Mouse (Mus musculus) brown adipose tissue, adult 24 weeks (tissue): ENCODE results near the gene Ehd1. TPM values are rescaled to one million over a fixed set of nuclear protein-coding genes. Genes with fewer than 3 reads are reported as not detected.
"Not testable (repeated sequence)": the region's sequence is repeated elsewhere in the genome, so short reads cannot be mapped to it uniquely, and the experiment has no call there.

Source experiments
- H3K27ac ChIP-seq: fragments of 200-500 bp; replicated peaks from 2 replicates; pipeline ENCODE4 v1.5.1; 2012; ENCODE audit warnings: low read depth, mild to moderate bottlenecking, low read length
- H3K4me1 ChIP-seq: fragments of 200-500 bp; 2 replicates; pipeline ENCODE4 v1.6.1; 2012; ENCODE audit warnings: low read length, mixed read lengths; ENCODE audit not compliant: control insufficient read depth, insufficient read depth, insufficient read length
- H3K4me3 ChIP-seq: fragments of 200-500 bp; 2 replicates; pipeline ENCODE4 v1.5.1; 2012; ENCODE audit warnings: low read depth, mild to moderate bottlenecking, low read length, moderate library complexity; ENCODE audit not compliant: insufficient read depth
- polyA plus RNA-seq: library from polyadenylated mRNA; stranded (reverse); fragments of >200 nt; gene quantifications from 2 replicates; pipeline ENCODE4 v1.2.4, GENCODE M21; 2012; ENCODE audit not compliant: missing spikeins, insufficient read depth, insufficient read length

The Ehd1 gene
- polyA plus RNA-seq, 1 experiment: 39.6 TPM

GRCm38 (mm10) chr19:6310181-6310580 lies 33.7 kb downstream of the Ehd1 start:
- Histone ChIP-seq H3K4me3 (no peak overlapping the region), H3K4me1 (no peaks in the 10 kb centered on the region), H3K27ac (no peak overlapping the region)

- not testable (repeated sequence) for H3K4me1 ChIP-seq, H3K4me3 ChIP-seq, H3K27ac ChIP-seq
Observed at GRCm38 (mm10) chr19:6311783-6312182, 35.3 kb downstream of the Ehd1 start.

- no peaks in the 10 kb centered on the region for H3K4me1 ChIP-seq
- no peak overlapping the region for H3K27ac ChIP-seq
- H3K4me3 ChIP-seq: no peak overlapping the region
Observed at GRCm38 (mm10) chr19:6313796-6314195, 37.3 kb downstream of the Ehd1 start.

GRCm38 (mm10) chr19:6314513-6314912 lies 38.0 kb downstream of the Ehd1 start:
- Histone ChIP-seq H3K4me1 (no peaks in the 10 kb centered on the region), H3K27ac (no peak overlapping the region), H3K4me3 (no peak overlapping the region)

- no peaks in the 10 kb centered on the region for H3K4me1 ChIP-seq
- no peak overlapping the region for H3K4me3 ChIP-seq
- H3K27ac ChIP-seq: no peak overlapping the region
Observed at GRCm38 (mm10) chr19:6315573-6315972, 39.0 kb downstream of the Ehd1 start.

GRCm38 (mm10) chr19:6318145-6318544 lies 41.6 kb downstream of the Ehd1 start:
- Histone ChIP-seq H3K27ac (no peak overlapping the region), H3K4me3 (no peak overlapping the region)

GRCm38 (mm10) chr19:6321358-6321757 lies 44.8 kb downstream of the Ehd1 start:
- Histone ChIP-seq H3K4me3 (no peak overlapping the region), H3K4me1 (no peaks in the 10 kb centered on the region), H3K27ac (no peak overlapping the region)

More at GRCm38 (mm10) chr19:6318145-6318544, 41.6 kb downstream of the Ehd1 start:
- H3K4me1 ChIP-seq: no peaks in the 10 kb centered on the region

- no peak overlapping the region for H3K27ac ChIP-seq
- no peak overlapping the region for H3K4me3 ChIP-seq
- no peaks in the 10 kb centered on the region for H3K4me1 ChIP-seq
Observed at GRCm38 (mm10) chr19:6321786-6322621, 45.5 kb downstream of the Ehd1 start.

GRCm38 (mm10) chr19:6324751-6325150 lies 48.2 kb downstream of the Ehd1 start:
- Histone ChIP-seq H3K4me1 (no peaks in the 10 kb centered on the region), H3K4me3 (no peak overlapping the region)

GRCm38 (mm10) chr19:6331178-6331577 lies 54.7 kb downstream of the Ehd1 start:
- H3K4me3 ChIP-seq: no peak overlapping the region
- H3K4me1 ChIP-seq: peaks cover 3% of the 10 kb centered on the region; the same call in 1 of the 2 replicates

More at GRCm38 (mm10) chr19:6324751-6325150, 48.2 kb downstream of the Ehd1 start:
- no peak overlapping the region for H3K27ac ChIP-seq

GRCm38 (mm10) chr19:6331719-6332516 lies 55.4 kb downstream of the Ehd1 start:
- no peak overlapping the region for H3K27ac ChIP-seq
- peaks cover 3% of the 10 kb centered on the region for H3K4me1 ChIP-seq
- 0 out of 2 replicates have a peak overlapping the region, but pooled peaks have one; percentile 12 for H3K4me3 ChIP-seq

More at GRCm38 (mm10) chr19:6331178-6331577, 54.7 kb downstream of the Ehd1 start:
- no peak overlapping the region for H3K27ac ChIP-seq

GRCm38 (mm10) chr19:6333761-6334595 lies 57.5 kb downstream of the Ehd1 start:
- Histone ChIP-seq H3K4me3 (peak overlapping the region; percentile 28), H3K4me1 (peaks cover 3% of the 10 kb centered on the region), H3K27ac (peak overlapping the region; percentile 59)

GRCm38 (mm10) chr19:6334673-6335457 lies 58.3 kb downstream of the Ehd1 start, which contains the start of gene Men1:
Gene Men1 (plus strand): TSS chr19:6334979.
- Histone ChIP-seq H3K4me3 (peak within 1 kb of the TSS; percentile 75), H3K4me1 (peaks cover 7% of the 10 kb centered on the region), H3K27ac (peak within 1 kb of the TSS; percentile 59)

GRCm38 (mm10) chr19:6335458-6335827 lies 58.9 kb downstream of the Ehd1 start:
- Histone ChIP-seq H3K27ac (no peak overlapping the region), H3K4me3 (peak overlapping the region; percentile 75), H3K4me1 (peaks cover 7% of the 10 kb centered on the region)
